Mouse (Mus musculus): ENCODE data around the gene Comt.
A peak's percentile ranks its signal among the peaks of the same experiment; 100 is the strongest.

Comt gene

GRCm38 (mm10) chr16:18433341-18433920 lies 6.8 kb upstream of the Comt start:
- no peak for DNase-seq

DNA sequence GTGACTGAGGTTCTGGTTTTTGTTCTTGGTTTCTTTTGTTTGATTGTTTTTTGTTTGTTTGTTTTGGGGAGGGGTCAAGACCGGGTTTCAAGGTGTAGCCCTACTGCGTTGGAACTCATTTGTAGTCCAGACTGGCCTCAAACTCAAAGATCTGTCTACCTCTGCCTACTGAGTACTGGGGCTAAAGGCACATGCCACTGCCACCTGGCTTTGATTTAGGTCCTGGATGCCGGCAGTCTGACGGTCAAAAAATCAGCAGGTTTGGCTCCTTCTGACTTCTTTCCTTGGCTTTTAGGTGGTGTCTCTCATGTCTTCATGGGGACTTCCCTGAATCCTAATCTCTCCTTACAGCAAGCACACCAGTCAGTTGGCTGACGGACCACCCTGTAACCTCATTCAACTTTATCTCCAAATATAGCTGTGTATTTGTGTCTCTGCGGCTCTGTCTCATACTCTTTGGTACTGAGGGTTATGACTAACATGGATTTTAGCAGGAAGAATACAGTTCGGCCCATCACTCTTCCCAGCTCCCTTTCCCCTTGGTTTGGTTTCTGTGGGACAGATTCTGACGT lies 4.1 kb upstream of the Comt start:
- peak; percentile 25 for DNase-seq

DNA sequence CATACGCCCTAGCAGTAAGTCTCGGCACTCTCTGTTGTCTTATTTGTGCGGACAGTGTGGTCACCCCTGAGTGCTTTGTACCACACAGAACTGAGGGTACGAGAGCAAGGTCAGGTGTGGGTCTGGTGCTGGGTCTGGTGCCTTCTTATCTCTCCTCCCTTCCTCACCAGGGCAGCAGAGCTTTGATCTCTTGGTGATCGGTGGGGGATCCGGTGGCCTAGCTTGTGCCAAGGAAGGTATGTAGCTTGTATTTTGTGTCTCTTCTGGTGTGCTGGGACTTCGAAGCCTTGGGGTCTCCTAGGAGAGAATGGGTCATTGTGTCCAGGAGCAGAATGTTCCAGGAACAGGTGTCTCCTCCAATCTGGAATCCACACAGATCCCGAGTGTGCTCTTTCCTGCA lies 3.0 kb upstream of the Comt start:
- DNase-seq: no peak

DNA sequence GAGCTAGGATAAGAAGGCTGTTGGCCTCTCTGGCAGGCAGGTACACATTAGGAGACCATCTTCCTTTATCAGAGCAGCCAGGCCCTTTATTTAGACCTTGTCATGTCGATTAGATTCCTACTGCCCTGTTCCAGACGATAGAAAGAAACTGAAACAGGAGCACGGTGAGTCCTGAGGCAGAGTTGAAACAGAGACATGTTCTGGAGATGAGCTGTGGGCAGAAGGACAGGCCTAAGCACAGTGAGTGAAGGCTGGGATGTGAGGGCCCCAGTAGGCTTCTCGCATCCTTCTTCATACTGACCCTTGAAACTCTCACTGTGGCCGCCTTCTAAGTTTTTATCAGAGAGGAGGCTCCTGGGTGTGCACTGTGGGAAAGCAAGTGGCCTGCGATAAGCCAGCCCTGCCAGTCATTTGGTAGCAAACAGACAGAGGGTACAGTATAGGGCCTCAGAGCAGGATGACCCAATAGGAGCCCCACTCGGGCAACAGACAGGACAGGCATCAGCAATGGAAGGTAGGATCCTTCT lies 1.9 kb upstream of the Comt start:
- DNase-seq: no peak

DNA sequence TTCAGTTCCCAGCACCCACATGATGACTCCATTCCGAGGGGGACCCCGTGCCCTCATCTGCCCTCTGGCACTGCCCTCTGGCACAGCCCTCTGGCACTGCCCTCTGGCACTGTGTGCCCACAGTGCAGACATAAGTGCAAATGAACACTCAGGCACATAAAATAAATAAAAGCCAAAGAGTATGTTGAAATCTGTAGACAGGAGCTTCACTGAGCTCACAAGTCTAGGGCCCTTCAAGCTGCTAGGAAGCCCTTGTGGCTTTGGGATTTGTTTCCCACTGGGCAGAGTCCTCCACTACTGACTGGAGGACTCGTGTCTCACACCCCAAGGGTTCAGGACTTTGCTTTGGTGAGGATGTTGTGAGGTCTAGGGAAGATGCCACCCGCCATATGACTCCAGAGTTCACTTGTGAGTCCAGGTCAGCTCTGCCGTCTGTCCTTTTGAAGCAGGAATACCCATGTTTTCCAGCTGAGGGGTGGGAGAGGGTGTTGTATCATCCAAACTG lies 1.4 kb upstream of the Comt start:
- DNase-seq: no peak

DNA sequence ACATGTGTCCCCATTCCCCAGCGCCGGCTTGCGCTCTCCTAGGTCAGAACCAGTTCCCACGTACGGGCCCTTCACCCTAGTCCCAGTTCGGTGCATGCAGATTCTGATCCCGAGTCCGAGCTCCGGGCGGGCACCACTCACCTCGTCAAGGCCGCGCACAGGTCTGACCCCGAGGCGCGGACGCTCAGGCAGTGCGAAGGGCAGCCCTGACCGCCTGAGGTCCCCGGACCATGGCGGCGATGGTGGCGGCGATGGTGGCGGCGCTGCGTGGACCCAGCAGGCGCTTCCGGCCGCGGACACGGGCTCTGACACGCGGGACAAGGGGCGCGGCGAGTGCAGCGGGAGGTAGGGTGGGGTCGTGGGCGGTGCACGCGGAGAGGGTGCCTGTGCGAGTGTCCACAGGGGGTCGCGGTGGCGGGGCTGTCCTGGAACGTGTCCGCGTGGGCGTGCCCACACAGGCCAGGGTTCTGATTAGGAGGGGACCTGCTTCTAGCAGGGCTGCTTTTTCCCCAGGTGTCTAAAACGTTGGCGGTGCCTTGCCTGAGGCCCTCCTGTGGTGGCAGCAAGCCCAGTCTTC lies 349 bp downstream of the Comt start, which contains the start of gene Txnrd2:
Gene Txnrd2, plus strand, starts transcription at position 170 of the 577 bp plus-strand sequence.
- DNase-seq: peak; percentile 82

GRCm38 (mm10) chr16:18425475-18426214 lies 1.0 kb downstream of the Comt start:
- no peak for DNase-seq

DNA sequence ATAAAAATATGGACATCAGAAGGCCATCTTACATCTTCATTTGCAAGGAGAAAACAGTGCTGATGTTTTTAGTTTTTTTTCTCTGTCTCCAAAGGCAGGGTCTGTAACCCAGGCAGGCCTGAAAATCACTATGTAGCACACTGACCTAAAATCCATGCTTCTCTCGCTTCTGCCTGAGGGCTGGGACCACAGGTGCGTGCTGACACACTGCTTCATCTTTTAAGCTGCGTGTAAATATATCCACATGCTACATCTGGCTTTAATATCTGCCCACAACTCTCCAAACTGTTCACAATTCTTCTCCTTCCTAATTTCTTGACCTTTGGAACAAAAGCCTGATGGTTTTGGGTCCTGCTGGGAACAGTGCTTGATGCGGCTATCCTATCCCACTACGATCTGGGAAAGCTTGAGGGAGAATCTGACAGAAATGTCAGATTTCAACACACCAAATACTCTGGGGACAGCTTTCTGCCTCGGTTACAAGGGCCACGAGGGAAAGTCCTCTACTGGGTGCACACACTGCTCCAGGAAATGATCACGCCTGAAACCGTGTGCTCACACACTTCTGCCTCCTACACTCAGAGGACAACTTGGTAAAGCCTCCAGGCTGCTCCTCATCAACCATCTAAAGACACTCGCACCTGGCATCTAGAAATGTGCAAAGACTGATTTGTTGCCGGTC lies 2.1 kb downstream of the Comt start:
- peak; percentile 47 for DNase-seq

DNA sequence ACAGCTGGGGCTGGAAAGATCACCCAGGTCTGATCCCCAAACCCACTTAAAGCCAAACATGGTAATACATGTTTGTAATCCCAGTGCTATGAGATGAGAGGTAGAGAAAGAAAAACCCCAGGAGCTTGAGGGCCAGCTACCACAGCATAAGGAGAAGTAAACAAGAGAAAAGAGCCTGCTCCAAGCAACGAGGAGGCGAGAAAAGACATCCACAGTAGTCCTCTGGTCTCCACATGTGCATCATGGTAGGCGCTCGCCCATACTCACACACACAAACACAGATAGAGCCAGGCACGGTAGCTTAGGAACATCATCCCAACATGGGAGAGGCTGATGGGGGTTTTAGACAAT lies 2.8 kb downstream of the Comt start:
- DNase-seq: no peak

DNA sequence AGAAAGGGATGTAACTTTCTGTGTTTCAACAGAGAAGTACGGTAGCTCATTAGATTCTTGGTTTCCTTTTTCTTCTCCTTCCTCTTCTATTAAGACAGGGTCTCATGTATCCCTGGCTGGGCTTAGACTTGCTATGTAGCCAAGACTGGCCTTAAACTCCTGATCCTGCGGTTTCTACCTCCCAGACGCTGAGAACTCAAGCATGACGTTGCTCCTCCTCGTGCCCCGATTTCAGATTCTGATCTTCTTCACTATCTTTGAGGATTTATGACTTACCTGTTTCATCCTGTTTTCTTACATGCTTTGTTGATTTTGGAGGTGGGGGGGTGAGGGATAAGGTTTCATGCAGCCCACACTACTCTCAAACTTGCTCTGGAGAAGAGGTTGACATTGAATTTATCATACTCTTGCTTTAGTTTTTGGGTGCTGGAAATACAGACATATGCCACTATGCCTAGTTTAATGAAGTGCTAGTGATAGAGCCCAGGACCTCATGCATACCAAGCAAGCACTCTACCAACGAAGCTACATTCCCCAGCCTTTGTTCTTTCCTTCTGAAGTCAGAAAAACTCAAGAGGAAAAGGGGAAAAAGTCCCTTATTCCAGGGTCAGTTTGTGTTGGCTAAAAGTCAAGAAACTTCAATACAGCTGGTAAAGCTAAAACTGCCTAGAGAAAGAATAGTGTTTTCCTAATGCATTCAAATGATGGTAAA lies 3.3 kb downstream of the Comt start:
- DNase-seq: no peak

GRCm38 (mm10) chr16:18420571-18420970 lies 6.1 kb downstream of the Comt start:
- no peak for DNase-seq

- DNase-seq: no peak
These were observed 7.0 kb downstream of the Comt start for GRCm38 (mm10) chr16:18419603-18420026.

DNA sequence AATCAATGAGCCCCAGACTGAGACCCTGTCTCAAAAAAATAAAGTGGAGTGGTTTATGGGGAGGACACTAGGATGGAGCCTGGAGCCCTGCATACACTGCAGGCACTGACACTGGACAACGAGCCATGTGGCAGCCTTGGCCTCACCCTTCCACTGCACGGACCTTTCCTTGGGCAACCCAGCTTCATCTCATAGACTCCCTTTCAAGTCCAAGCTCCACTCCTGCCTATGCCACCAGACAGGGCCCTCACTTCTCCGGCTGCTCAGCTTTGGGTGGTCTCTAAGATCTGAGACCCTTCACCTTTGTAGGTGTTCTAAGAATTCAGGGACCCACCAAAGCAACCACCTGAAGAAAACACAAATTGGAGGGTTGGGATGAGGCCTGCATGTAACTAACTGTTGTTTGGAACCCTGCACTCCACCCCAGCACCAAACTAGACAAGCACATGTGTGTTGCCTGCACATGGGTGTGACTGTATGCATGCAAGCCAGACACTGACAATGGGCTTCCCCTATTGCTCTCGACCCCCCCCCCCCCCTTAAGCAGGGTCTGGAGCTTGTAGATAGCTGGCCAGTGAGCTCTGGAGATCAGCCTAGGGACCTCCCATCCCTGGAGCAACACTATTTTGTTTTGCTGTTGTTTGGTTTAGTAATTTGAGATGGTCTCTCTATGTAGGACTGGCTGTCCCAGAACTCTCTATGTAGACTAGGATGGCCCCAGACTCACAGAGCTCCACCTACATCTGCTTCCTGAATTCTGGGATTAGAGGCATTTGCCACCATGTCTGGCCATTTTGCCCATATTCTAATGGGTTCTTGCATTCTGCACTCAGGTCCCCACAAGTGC lies 7.7 kb downstream of the Comt start:
- DNase-seq: no peak

- no peak for DNase-seq
These were observed 9.2 kb downstream of the Comt start for GRCm38 (mm10) chr16:18417491-18417890.

DNA sequence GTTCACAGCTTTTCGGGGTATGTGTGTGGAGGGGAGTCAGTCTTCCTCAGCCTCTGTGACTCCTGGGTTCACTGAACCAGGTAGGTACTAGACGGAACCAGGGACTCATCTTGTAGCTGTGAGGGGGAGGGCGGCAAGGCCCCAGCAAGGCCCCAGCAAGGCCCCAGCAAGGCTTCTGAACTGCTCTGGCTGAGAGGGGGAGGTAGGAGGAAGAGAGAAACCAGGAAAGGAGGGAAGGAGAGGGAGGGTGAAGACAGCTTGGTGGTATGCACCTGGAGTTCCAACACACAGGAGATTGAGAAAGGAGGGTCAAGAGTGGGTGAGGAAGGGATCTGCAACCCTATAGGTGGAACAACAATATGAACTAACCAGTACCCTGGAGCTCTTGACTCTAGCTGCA lies 9.8 kb downstream of the Comt start:
- DNase-seq: no peak

- no peak for DNase-seq
These were observed 10.4 kb downstream of the Comt start for GRCm38 (mm10) chr16:18416094-18416761.

DNA sequence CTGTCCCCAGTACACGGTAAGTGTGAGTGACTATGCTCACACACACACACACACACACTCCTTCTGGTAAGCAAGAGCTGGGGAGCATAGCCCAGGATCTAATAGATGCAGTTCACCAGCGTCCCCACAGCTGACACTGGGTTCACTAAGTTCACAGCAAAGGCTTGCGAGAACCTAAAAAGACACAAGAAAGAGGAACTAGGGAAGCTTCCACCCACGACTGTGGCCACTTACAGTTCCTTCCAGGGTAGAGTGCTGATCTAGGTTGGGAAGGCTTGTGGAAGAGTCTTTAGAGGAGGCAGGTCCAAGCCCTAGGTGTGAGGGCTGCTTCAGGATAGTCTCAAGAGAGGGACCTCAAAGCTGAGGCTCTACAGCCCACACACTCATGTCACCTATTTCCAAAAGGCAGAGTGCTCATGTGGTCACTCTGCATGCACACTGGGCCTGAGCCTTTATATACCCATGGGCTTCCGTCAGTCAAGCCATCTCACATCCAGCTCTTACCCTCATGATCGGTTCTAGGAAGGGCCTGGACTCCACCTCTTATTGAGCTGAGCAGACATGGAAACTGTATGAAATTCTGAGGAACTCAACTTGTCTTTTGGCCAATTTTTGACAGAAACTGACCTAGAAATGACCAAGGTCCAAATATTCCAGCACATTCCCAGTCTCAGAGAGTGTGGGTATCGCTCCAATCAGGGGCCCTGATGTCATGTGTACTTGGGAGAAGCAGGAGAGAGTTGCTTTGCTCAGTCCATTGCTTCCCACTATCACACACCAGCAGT lies 13.4 kb downstream of the Comt start:
- no peak for DNase-seq

DNA sequence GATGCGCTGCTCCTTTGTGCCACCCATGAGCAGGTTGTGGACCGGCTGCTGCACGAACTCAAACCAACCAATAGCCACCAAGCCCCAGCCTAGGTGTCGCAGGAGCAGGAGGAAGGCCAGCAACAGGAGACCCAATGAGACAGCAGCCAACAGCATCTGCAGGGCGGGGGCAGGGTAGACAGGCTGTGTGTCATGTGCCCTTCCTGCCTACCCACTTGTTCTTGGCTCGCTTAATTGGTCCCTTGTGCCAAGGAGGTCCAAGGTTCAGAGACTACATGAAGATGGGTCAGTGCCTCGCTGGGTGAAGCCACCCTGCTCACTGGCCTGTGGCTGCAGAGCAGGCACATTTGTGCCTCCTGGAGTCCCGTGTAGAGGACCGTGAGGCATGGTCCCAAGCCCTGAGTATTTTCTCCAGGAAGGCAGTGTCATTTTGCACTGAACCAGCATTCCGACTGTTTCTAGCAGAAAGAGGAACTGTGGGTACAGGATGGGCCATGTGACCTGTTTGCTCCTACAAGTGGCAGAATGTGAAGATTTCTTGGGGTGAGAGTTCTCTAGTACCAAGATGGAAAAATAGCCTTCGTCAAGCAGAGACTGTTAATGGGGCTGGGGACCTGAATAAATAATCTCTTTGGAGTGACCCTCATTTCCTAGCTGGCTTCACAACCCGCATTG lies 14.7 kb downstream of the Comt start:
- DNase-seq: no peak

GRCm38 (mm10) chr16:18411026-18411649 lies 15.5 kb downstream of the Comt start:
- no peak for DNase-seq
